Mouse (Mus musculus): ENCODE measurements at regions not wholly inside any gene's neighbourhood (a gene's known extent, or its start where the extent isn't known, plus 50 kb on each side); places are given as distances from the start of the nearest gene placed in this dataset.

- Histone ChIP-seq H3K27ac (ENCODE audit: low read depth, low read length) (no peak overlapping the region), H3K9me3 (ENCODE audit: control insufficient read depth, low read length) (no peaks in the 10 kb centered on the region), H3K4me1 (replicated peaks; ENCODE audit: control insufficient read depth, insufficient read depth, low read length) (no peaks in the 10 kb centered on the region), H3K4me2 (no peak overlapping the region), H3K36me3 (ENCODE audit: control insufficient read depth, insufficient read depth, low read length) (no peaks in the 10 kb centered on the region), H3K27me3 (replicated peaks; ENCODE audit: control insufficient read depth, insufficient read depth, low read length) (no peaks in the 10 kb centered on the region), H3K9ac (ENCODE audit: low read depth, low read length) (no peak overlapping the region), H3K4me3 (ENCODE audit: low read depth, low read length) (no peak overlapping the region)
- WGBS: 66% methylated on average over 2 of the region's 2 CpGs
- DNase-seq (ENCODE audit: low spot score): no peak
- ATAC-seq (replicated peaks; ENCODE audit: low FRiP score): no peak
Observed at GRCm38 (mm10) chr10:66433490-66433889, 662.4 kb upstream of the Jmjd1c start.

- no peaks in the 10 kb centered on the region for H3K36me3 ChIP-seq (ENCODE audit: control insufficient read depth, insufficient read depth, low read length)
- no peak overlapping the region for H3K27ac ChIP-seq (ENCODE audit: low read depth, low read length)
- DNase-seq (ENCODE audit: low spot score): no peak
- ATAC-seq (replicated peaks; ENCODE audit: low FRiP score): no peak
- no peak overlapping the region for H3K4me2 ChIP-seq
- H3K4me1 ChIP-seq (replicated peaks; ENCODE audit: control insufficient read depth, insufficient read depth, low read length): no peaks in the 10 kb centered on the region
- H3K9me3 ChIP-seq (ENCODE audit: control insufficient read depth, low read length): no peaks in the 10 kb centered on the region
- no peak overlapping the region for H3K4me3 ChIP-seq (ENCODE audit: low read depth, low read length)
- WGBS: 73% methylated on average over 4 of the region's 4 CpGs
- no peaks in the 10 kb centered on the region for H3K27me3 ChIP-seq (replicated peaks; ENCODE audit: control insufficient read depth, insufficient read depth, low read length)
- H3K9ac ChIP-seq (ENCODE audit: low read depth, low read length): no peak overlapping the region
Observed at GRCm38 (mm10) chr10:66470684-66471083, 625.2 kb upstream of the Jmjd1c start.

GRCm38 (mm10) chr10:66472038-66472437 lies 623.9 kb upstream of the Jmjd1c start:
- Histone ChIP-seq H3K4me2 (no peak overlapping the region), H3K9me3 (ENCODE audit: control insufficient read depth, low read length) (no peaks in the 10 kb centered on the region), H3K27ac (ENCODE audit: low read depth, low read length) (no peak overlapping the region), H3K36me3 (ENCODE audit: control insufficient read depth, insufficient read depth, low read length) (no peaks in the 10 kb centered on the region), H3K9ac (ENCODE audit: low read depth, low read length) (no peak overlapping the region), H3K4me1 (replicated peaks; ENCODE audit: control insufficient read depth, insufficient read depth, low read length) (no peaks in the 10 kb centered on the region), H3K4me3 (ENCODE audit: low read depth, low read length) (no peak overlapping the region), H3K27me3 (replicated peaks; ENCODE audit: control insufficient read depth, insufficient read depth, low read length) (no peaks in the 10 kb centered on the region)
- 64% methylated on average over 4 of the region's 4 CpGs for WGBS
- no peak for ATAC-seq (replicated peaks; ENCODE audit: low FRiP score)
- DNase-seq (ENCODE audit: low spot score): no peak

- Histone ChIP-seq H3K27me3 (replicated peaks; ENCODE audit: control insufficient read depth, insufficient read depth, low read length) (no peaks in the 10 kb centered on the region), H3K4me2 (no peak overlapping the region), H3K9me3 (ENCODE audit: control insufficient read depth, low read length) (no peaks in the 10 kb centered on the region), H3K4me1 (replicated peaks; ENCODE audit: control insufficient read depth, insufficient read depth, low read length) (no peaks in the 10 kb centered on the region), H3K9ac (ENCODE audit: low read depth, low read length) (no peak overlapping the region), H3K4me3 (ENCODE audit: low read depth, low read length) (no peak overlapping the region), H3K27ac (ENCODE audit: low read depth, low read length) (no peak overlapping the region), H3K36me3 (ENCODE audit: control insufficient read depth, insufficient read depth, low read length) (no peaks in the 10 kb centered on the region)
- DNase-seq (ENCODE audit: low spot score): no peak
- 86% methylated on average over 1 of the region's 1 CpGs for WGBS
- ATAC-seq (replicated peaks; ENCODE audit: low FRiP score): no peak
Observed at GRCm38 (mm10) chr10:66475187-66475735, 620.7 kb upstream of the Jmjd1c start.

- Histone ChIP-seq H3K9me3 (ENCODE audit: control insufficient read depth, low read length) (peaks cover 2% of the 10 kb centered on the region; the same call in 1 of the 2 replicates), H3K27me3 (replicated peaks; ENCODE audit: control insufficient read depth, insufficient read depth, low read length) (no peaks in the 10 kb centered on the region), H3K4me2 (no peak overlapping the region), H3K9ac (ENCODE audit: low read depth, low read length) (no peak overlapping the region), H3K4me3 (ENCODE audit: low read depth, low read length) (no peak overlapping the region), H3K36me3 (ENCODE audit: control insufficient read depth, insufficient read depth, low read length) (no peaks in the 10 kb centered on the region), H3K27ac (ENCODE audit: low read depth, low read length) (no peak overlapping the region), H3K4me1 (replicated peaks; ENCODE audit: control insufficient read depth, insufficient read depth, low read length) (no peaks in the 10 kb centered on the region)
- DNase-seq (ENCODE audit: low spot score) (no peak), ATAC-seq (replicated peaks; ENCODE audit: low FRiP score) (no peak)
- 70% methylated on average over 5 of the region's 5 CpGs for WGBS
Observed at GRCm38 (mm10) chr10:66490871-66491270, 605.1 kb upstream of the Jmjd1c start.

- Histone ChIP-seq H3K27me3 (replicated peaks; ENCODE audit: control insufficient read depth, insufficient read depth, low read length) (no peaks in the 10 kb centered on the region), H3K9ac (ENCODE audit: low read depth, low read length) (no peak overlapping the region), H3K4me3 (ENCODE audit: low read depth, low read length) (no peak overlapping the region), H3K9me3 (ENCODE audit: control insufficient read depth, low read length) (peaks cover 2% of the 10 kb centered on the region; the same call in 1 of the 2 replicates), H3K4me1 (replicated peaks; ENCODE audit: control insufficient read depth, insufficient read depth, low read length) (no peaks in the 10 kb centered on the region), H3K4me2 (no peak overlapping the region), H3K27ac (ENCODE audit: low read depth, low read length) (no peak overlapping the region), H3K36me3 (ENCODE audit: control insufficient read depth, insufficient read depth, low read length) (no peaks in the 10 kb centered on the region)
- WGBS: 67% methylated on average over 10 of the region's 10 CpGs
- no peak for DNase-seq (ENCODE audit: low spot score)
- ATAC-seq (replicated peaks; ENCODE audit: low FRiP score): no peak
Observed at GRCm38 (mm10) chr10:66491850-66492249, 604.1 kb upstream of the Jmjd1c start.

GRCm38 (mm10) chr10:66539846-66540245 lies 556.1 kb upstream of the Jmjd1c start:
- no peaks in the 10 kb centered on the region for H3K36me3 ChIP-seq (ENCODE audit: control insufficient read depth, insufficient read depth, low read length)
- no peak for DNase-seq (ENCODE audit: low spot score)
- no peak overlapping the region for H3K27ac ChIP-seq (ENCODE audit: low read depth, low read length)
- no peaks in the 10 kb centered on the region for H3K9me3 ChIP-seq (ENCODE audit: control insufficient read depth, low read length)
- H3K9ac ChIP-seq (ENCODE audit: low read depth, low read length): no peak overlapping the region
- no peak overlapping the region for H3K4me3 ChIP-seq (ENCODE audit: low read depth, low read length)
- no peak for ATAC-seq (replicated peaks; ENCODE audit: low FRiP score)
- H3K27me3 ChIP-seq (replicated peaks; ENCODE audit: control insufficient read depth, insufficient read depth, low read length): no peaks in the 10 kb centered on the region
- H3K4me1 ChIP-seq (replicated peaks; ENCODE audit: control insufficient read depth, insufficient read depth, low read length): no peaks in the 10 kb centered on the region
- WGBS: 81% methylated on average over 5 of the region's 5 CpGs
- H3K4me2 ChIP-seq: no peak overlapping the region

GRCm38 (mm10) chr10:66546656-66547055 lies 549.3 kb upstream of the Jmjd1c start:
- Histone ChIP-seq H3K9ac (ENCODE audit: low read depth, low read length) (no peak overlapping the region), H3K36me3 (ENCODE audit: control insufficient read depth, insufficient read depth, low read length) (no peaks in the 10 kb centered on the region), H3K27ac (ENCODE audit: low read depth, low read length) (no peak overlapping the region), H3K9me3 (ENCODE audit: control insufficient read depth, low read length) (no peaks in the 10 kb centered on the region), H3K4me3 (ENCODE audit: low read depth, low read length) (no peak overlapping the region), H3K4me1 (replicated peaks; ENCODE audit: control insufficient read depth, insufficient read depth, low read length) (no peaks in the 10 kb centered on the region), H3K4me2 (no peak overlapping the region), H3K27me3 (replicated peaks; ENCODE audit: control insufficient read depth, insufficient read depth, low read length) (no peaks in the 10 kb centered on the region)
- DNase-seq (ENCODE audit: low spot score) (no peak), ATAC-seq (replicated peaks; ENCODE audit: low FRiP score) (no peak)
- 63% methylated on average over 2 of the region's 2 CpGs for WGBS

- Histone ChIP-seq H3K27me3 (replicated peaks; ENCODE audit: control insufficient read depth, insufficient read depth, low read length) (no peaks in the 10 kb centered on the region), H3K9me3 (ENCODE audit: control insufficient read depth, low read length) (no peaks in the 10 kb centered on the region), H3K36me3 (ENCODE audit: control insufficient read depth, insufficient read depth, low read length) (no peaks in the 10 kb centered on the region), H3K4me1 (replicated peaks; ENCODE audit: control insufficient read depth, insufficient read depth, low read length) (no peaks in the 10 kb centered on the region), H3K4me3 (ENCODE audit: low read depth, low read length) (no peak overlapping the region), H3K27ac (ENCODE audit: low read depth, low read length) (no peak overlapping the region), H3K4me2 (no peak overlapping the region), H3K9ac (ENCODE audit: low read depth, low read length) (no peak overlapping the region)
- WGBS: 61% methylated on average over 3 of the region's 3 CpGs
- DNase-seq (ENCODE audit: low spot score): no peak
- ATAC-seq (replicated peaks; ENCODE audit: low FRiP score): no peak
Observed at GRCm38 (mm10) chr10:66547660-66548059, 548.3 kb upstream of the Jmjd1c start.
